9 mouse cellular contexts compared by ENCODE assay signal in genomic region chr12:55315192-55315591, GRCm38 (mm10). TPM values are rescaled to one million over a fixed set of nuclear protein-coding genes. Genes with fewer than 3 reads are reported as not detected.
A peak's percentile ranks its signal among the peaks of the same experiment; 100 is the strongest.
DNase-seq lines count a peak whose midpoint lies in the region; TF ChIP-seq lines count a peak whose summit lies in the region.
"Had no signal": no experiment of that assay in that cellular context is flagged by ENCODE, and none has a peak within 500 bp of the region (broad histone marks: within the 10 kb centered on the region; RNA-seq: fewer than 3 reads in every experiment).

No protein-coding gene starts in this region.

- peak; percentile 16; the same call in 1 of the 2 replicates for TF ChIP-seq CTCF in lung, adult 2 months (IDR thresholded peaks at IDR 0.05; ENCODE audit: insufficient read depth, low read length)

- H3K4me1 ChIP-seq in lung, adult 2 months (ENCODE audit: control insufficient read depth, insufficient read depth, low read length): no peaks in the 10 kb centered on the region; the same call in 1 of the 2 replicates

- no peak overlapping the region for H3K4me3 ChIP-seq in lung, adult 2 months (replicated peaks; ENCODE audit: extremely low read depth, low read depth, low read length)
- H3K4me3 ChIP-seq: heart, embryonic 15.5 days had no signal

- 22% methylated on average over 5 of the region's 5 CpGs for whole genome bisulfite sequencing in lung, adult 2 months

- DNase-seq in CD8-positive naive resting alpha-beta T cell, adult 2 months (ENCODE audit: low read depth in 2 of 2, low spot score in 2 of 2): peak; percentile 80 to 87
- peak; percentile 53 to 73 for DNase-seq in adrenal gland, adult 18-20 months (ENCODE audit: low spot score in 2 of 2)
- peak; percentile 80 for DNase-seq in embryo, embryonic 10 days (ENCODE audit: low spot score)
- peak; percentile 88 for DNase-seq in heart, adult 8-10 months (ENCODE audit: low spot score)
- peak; percentile 92 to 93 for DNase-seq in kidney, postnatal 36 days
- DNase-seq in lung, adult 2 months: peak; percentile 68
- peak; percentile 68 for DNase-seq in retina, postnatal 7 days (ENCODE audit: low read depth, low spot score)
- DNase-seq in urinary bladder, postnatal 14 days (ENCODE audit: low spot score): peak; percentile 79

- no peak for TF ChIP-seq POLR2A in lung, adult 2 months (IDR thresholded peaks at IDR 0.05; ENCODE audit: borderline replicate concordance, extremely low read depth, low read depth, low read length)

RNA-seq across cellular contexts. Expression of gene Ppp2r3c, which starts 12.4 kb away (rescaled TPM):
- 10 to 100 TPM; 11.8 to 12.5 TPM for total RNA-seq in adrenal gland, adult 18-20 months (2021)
- total RNA-seq in heart, adult 8-10 months (2022): 10 to 100 TPM in 1 of 4 experiments, 1 to 10 TPM in 3; 8.4 to 10.9 (median 9.3) TPM
- 1.2 and 1.9 TPM in 2 replicates for polyA plus RNA-seq in lung, adult 2 months (2012; rRNA removed)

RNA-seq across cellular contexts. Expression of gene 1110008L16Rik, which starts 15.8 kb away (rescaled TPM):
- 10 to 100 TPM; 11.3 to 15.2 TPM for total RNA-seq in adrenal gland, adult 18-20 months (2021)
- 10 to 100 TPM; 10.3 to 14.4 (median 12.2) TPM for total RNA-seq in heart, adult 8-10 months (2022)
- 2.3 and 3.1 TPM in 2 replicates for polyA plus RNA-seq in lung, adult 2 months (2012; rRNA removed)
